Mouse (Mus musculus) small intestine, adult 2 months (tissue): ENCODE data around the gene Lhfpl5. TPM values are rescaled to one million over a fixed set of nuclear protein-coding genes. Genes with fewer than 3 reads are reported as not detected.

Source experiments
- H3K27ac ChIP-seq: fragments of 200-500 bp; 2 replicates; pipeline ENCODE4 v1.5.1; 2012; ENCODE audit warnings: low read depth, low read length, control low read depth, inconsistent platforms; ENCODE audit not compliant: insufficient read depth
- H3K27me3 ChIP-seq: fragments of 200-500 bp; 2 replicates; pipeline ENCODE4 v1.6.1; 2012; ENCODE audit warnings: mild to moderate bottlenecking, moderate library complexity, low read length, inconsistent platforms; ENCODE audit not compliant: control insufficient read depth, insufficient read depth
- H3K36me3 ChIP-seq: fragments of 200-500 bp; 2 replicates; pipeline ENCODE4 v1.6.1; 2012; ENCODE audit warnings: mild to moderate bottlenecking, low read length, control low read depth, inconsistent platforms; ENCODE audit not compliant: control insufficient read depth, insufficient read depth
- H3K4me1 ChIP-seq: fragments of 200-500 bp; 2 replicates; pipeline ENCODE4 v1.6.1; 2012; ENCODE audit warnings: low read length, inconsistent platforms, mixed read lengths; ENCODE audit not compliant: control insufficient read depth, insufficient read depth, insufficient read length
- H3K4me3 ChIP-seq: fragments of 200-500 bp; 2 replicates; pipeline ENCODE4 v1.5.1; 2012; ENCODE audit warnings: low read depth, mild to moderate bottlenecking, control low read depth, inconsistent platforms, low read length, moderate library complexity
- CTCF ChIP-seq: fragments of 200-500 bp; IDR thresholded peaks from 2 replicates; pipeline ENCODE4 v1.5.1; 2012; ENCODE audit warnings: low read depth, mild to moderate bottlenecking, control low read depth, inconsistent platforms, low read length, moderate library complexity, mixed read lengths; ENCODE audit not compliant: insufficient replicate concordance, insufficient read length; ENCODE audit errors: extremely low read depth
- POLR2A ChIP-seq: fragments of 200-500 bp; IDR thresholded peaks from 2 replicates; pipeline ENCODE4 v1.6.1; 2012; ENCODE audit warnings: low read depth, mild to moderate bottlenecking, control low read depth, inconsistent platforms, low read length, moderate library complexity
- WGBS: fragments of 180-500 bp; shearing (Covaris S2); methylation state at CpG from one replicate; pipeline ENCODE4 v1.1.7; 2018; 5-methylcytosine and 5-hydroxymethylcytosine counted together
- polyA plus RNA-seq: library from polyadenylated mRNA; depleted of rRNA; stranded (reverse); fragments of >200 nt; gene quantifications from 2 replicates; pipeline ENCODE4 v1.2.3, GENCODE M21; 2012

Gene Lhfpl5
- polyA plus RNA-seq, 1 experiment, result 1.0 TPM

- Histone ChIP-seq H3K27me3 (no peaks in the 10 kb centered on the region), H3K36me3 (no peaks in the 10 kb centered on the region), H3K4me1 (peaks cover 9% of the 10 kb centered on the region), H3K27ac (no peak overlapping the region), H3K4me3 (no peak overlapping the region)
- TF ChIP-seq POLR2A (no peak), CTCF (no peak)
- WGBS, result 79% methylated on average over 7 of the region's 7 CpGs
Observed at GRCm38 (mm10) chr17:28572521-28572920, 2.9 kb upstream of the Lhfpl5 start.

GRCm38 (mm10) chr17:28572941-28573340 is 2.5 kb upstream of the Lhfpl5 start:
- H3K27me3 ChIP-seq, result no peaks in the 10 kb centered on the region
- 77% methylated on average over 6 of the region's 6 CpGs for WGBS
- H3K4me1 ChIP-seq, result peaks cover 9% of the 10 kb centered on the region
- H3K27ac ChIP-seq, result no peak overlapping the region
- TF ChIP-seq POLR2A, result no peak
- TF ChIP-seq CTCF, result no peak
- H3K36me3 ChIP-seq, result no peaks in the 10 kb centered on the region
- H3K4me3 ChIP-seq, result no peak overlapping the region

- Histone ChIP-seq H3K36me3 (no peaks in the 10 kb centered on the region), H3K4me3 (no peak overlapping the region), H3K4me1 (peaks cover 6% of the 10 kb centered on the region), H3K27ac (no peak overlapping the region), H3K27me3 (no peaks in the 10 kb centered on the region)
- no peak for TF ChIP-seq CTCF
- TF ChIP-seq POLR2A, result no peak
- 6% methylated on average over 9 of the region's 9 CpGs for WGBS
Observed at GRCm38 (mm10) chr17:28580396-28580795, 5.0 kb downstream of the Lhfpl5 start.

- H3K36me3 ChIP-seq, result no peaks in the 10 kb centered on the region
- H3K4me1 ChIP-seq, result no peaks in the 10 kb centered on the region
- TF ChIP-seq CTCF (no peak), POLR2A (no peak)
- no peaks in the 10 kb centered on the region for H3K27me3 ChIP-seq
- H3K4me3 ChIP-seq, result no peak overlapping the region
- WGBS, result 57% methylated on average over 2 of the region's 2 CpGs
- no peak overlapping the region for H3K27ac ChIP-seq
Observed at GRCm38 (mm10) chr17:28581056-28581455, 5.6 kb downstream of the Lhfpl5 start.

- TF ChIP-seq POLR2A (no peak), CTCF (no peak)
- H3K4me3 ChIP-seq, result no peak overlapping the region
- H3K27me3 ChIP-seq, result no peaks in the 10 kb centered on the region
- no peak overlapping the region for H3K27ac ChIP-seq
- no peaks in the 10 kb centered on the region for H3K4me1 ChIP-seq
- WGBS, result 66% methylated on average over 3 of the region's 3 CpGs
- H3K36me3 ChIP-seq, result peaks cover 31% of the 10 kb centered on the region
Observed at GRCm38 (mm10) chr17:28586509-28586908, 11.1 kb downstream of the Lhfpl5 start.

DNA sequence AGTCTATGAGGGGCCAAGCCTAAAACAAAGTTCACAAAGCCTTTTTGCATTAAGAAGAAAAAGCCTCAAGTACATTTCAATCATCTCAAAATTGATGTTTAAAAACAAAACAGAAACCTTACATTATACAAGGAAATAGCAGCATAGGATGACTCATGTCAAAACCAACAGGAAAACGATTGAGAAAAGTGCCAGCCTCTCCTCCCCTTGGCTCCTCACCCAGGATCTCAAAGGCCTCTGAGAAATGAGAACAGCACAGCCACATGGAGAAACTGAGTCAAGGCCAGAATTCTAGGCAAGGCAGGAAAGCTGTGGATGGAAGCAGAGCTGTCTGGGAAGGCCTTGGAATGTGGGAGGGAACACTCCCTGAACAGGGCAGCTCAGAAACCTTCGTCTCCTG is 13.2 kb downstream of the Lhfpl5 start:
- Histone ChIP-seq H3K4me3 (no peak overlapping the region), H3K4me1 (no peaks in the 10 kb centered on the region), H3K27ac (no peak overlapping the region), H3K27me3 (no peaks in the 10 kb centered on the region), H3K36me3 (peaks cover 49% of the 10 kb centered on the region)
- 51% methylated on average over 2 of the region's 2 CpGs for WGBS
- TF ChIP-seq CTCF, result no peak
- TF ChIP-seq POLR2A, result no peak

GRCm38 (mm10) chr17:28590596-28590995 is 15.2 kb downstream of the Lhfpl5 start:
- TF ChIP-seq CTCF, result no peak
- no peak for TF ChIP-seq POLR2A
- Histone ChIP-seq H3K27me3 (no peaks in the 10 kb centered on the region), H3K4me1 (no peaks in the 10 kb centered on the region), H3K27ac (no peak overlapping the region), H3K36me3 (peaks cover 57% of the 10 kb centered on the region), H3K4me3 (no peak overlapping the region)
- 67% methylated on average over 3 of the region's 3 CpGs for WGBS

DNA sequence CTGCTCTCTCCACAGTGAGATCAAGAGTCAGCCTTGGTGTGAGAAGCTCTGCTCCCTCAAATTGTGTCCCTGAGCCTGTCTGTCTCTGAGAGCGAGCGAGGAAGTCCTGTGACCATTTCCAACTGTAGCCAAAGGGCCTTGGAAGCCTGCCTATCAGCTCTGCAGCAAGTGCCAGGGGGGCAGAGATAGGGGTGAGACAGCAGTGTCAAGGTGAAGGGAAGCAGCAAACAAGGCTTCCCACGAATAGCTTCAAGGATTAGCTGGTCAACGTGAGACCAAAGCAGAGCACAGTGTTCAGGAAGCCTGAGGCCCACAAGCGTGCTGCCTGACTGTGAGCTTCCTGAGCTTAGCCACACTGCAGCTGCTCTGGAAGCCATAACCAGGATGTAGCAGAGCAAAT is 16.0 kb downstream of the Lhfpl5 start:
- H3K27ac ChIP-seq, result no peak overlapping the region
- no peak overlapping the region for H3K4me3 ChIP-seq
- H3K4me1 ChIP-seq, result no peaks in the 10 kb centered on the region
- H3K27me3 ChIP-seq, result no peaks in the 10 kb centered on the region
- peaks cover 62% of the 10 kb centered on the region for H3K36me3 ChIP-seq
- WGBS, result 83% methylated on average over 5 of the region's 5 CpGs
- TF ChIP-seq CTCF, result no peak
- no peak for TF ChIP-seq POLR2A
